Mouse (Mus musculus): ENCODE data around the gene Mtx1.
"Not testable (repeated sequence)": the region's sequence is repeated elsewhere in the genome, so short reads cannot be mapped to it uniquely, and the experiment has no call there.

Mtx1 gene

DNA sequence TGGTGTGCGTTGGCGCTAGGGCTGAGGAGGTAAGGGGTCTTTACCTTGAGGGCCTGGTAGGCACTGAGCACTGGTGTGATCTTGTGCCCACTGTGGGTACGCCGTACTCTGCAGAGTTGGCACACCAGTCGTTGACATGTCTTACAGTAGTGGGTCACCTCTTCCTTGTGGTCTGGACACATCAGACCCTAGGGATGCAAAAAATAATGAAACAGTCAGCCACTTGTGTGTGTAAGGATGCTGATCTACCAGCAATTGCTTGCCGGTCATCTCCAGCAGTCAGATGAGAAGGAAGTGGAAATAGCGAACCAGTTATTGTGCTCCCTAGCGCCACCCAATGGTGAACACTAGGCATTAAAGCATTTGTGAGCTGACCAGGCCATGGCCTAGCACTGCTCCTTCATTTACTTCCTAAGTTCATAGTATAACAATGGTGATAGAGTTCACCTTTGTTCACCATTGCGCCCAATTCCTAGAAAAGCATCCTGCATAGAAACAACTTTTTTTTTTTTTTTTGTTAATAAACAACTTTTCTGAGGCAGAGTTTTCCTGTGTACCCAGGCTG lies 15.5 kb upstream of the Mtx1 start:
- DNase-seq (ENCODE audit: low read depth) = no peak

DNA sequence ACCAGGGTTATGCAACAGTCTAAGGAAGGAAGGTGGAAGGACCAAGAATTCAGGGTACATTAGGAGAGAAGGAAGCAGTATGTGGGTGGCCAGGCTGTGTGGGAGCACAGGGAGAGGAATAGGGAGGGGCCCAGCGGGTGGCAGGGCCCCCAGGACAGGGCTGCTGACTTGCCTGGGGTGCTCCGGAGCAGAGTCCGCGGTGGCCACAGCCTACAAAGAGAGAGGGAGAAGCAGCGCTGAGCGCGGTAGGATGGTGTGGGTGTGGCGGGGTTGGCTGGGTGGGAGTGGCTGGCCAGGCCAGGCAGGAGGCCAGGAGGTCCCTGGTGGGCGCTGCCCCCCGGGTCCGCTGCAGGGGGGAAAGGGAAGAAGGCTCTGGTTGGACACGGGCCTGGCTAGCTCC lies 11.6 kb upstream of the Mtx1 start:
- DNase-seq (ENCODE audit: low read depth) = no peak

- DNase-seq (ENCODE audit: low read depth) = no peak
Measured at GRCm38 (mm10) chr3:89237682-89238081, 10.8 kb upstream of the Mtx1 start.

DNA sequence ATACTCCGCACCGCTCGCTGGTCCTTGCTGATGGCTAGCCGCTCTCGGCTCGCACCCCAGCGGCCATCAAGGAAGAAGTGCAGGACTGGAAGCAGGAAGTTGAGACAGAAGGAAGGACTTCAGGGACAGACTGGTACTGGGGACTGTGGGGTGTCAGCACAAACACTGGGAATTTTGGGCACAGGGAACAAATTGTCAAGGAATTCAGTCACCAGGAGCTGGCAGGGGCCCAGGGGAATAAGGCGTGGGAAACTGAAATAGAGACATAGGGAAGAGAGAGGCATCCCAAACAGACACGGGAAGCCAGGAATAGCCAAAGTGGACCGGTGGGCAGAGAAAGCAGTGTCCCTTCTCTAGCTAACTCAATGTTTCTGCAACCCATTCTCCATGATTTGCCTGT lies 9.6 kb upstream of the Mtx1 start:
- DNase-seq (ENCODE audit: low read depth) = no peak

DNA sequence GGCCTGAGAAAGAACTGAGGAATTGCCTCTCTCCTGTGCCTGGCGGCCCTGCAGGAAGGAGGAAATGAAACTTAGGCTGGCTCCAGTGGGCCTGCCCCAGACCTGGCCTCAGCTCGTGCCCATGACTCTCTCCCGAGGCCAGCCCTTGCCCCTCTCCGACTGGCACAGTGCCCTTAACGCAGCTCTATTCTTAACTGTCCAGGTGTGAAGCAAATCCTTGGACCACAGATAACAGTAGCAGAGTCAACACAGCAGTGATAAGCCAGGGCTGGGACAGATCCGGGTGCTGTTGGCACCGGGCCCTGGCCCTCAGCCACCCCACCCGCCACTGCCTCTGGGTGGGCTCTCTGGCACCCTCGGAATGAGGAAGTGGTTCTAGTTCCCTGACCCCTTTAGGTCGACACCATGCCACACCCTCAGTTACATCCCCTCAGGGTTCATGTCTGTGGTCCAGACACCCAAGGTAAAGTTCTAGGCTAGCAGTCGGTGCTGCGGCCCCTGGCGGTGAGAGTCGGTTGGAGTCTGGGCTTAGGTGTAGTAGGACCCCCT lies 6.7 kb upstream of the Mtx1 start:
- DNase-seq (ENCODE audit: low read depth) = no peak

GRCm38 (mm10) chr3:89232614-89233013 lies 5.7 kb upstream of the Mtx1 start:
- no peak for DNase-seq (ENCODE audit: low read depth)

- DNase-seq (ENCODE audit: low read depth) = no peak
Measured at GRCm38 (mm10) chr3:89231772-89232275, 4.9 kb upstream of the Mtx1 start.

- DNase-seq (ENCODE audit: low read depth) = no peak
Measured at GRCm38 (mm10) chr3:89231345-89231744, 4.5 kb upstream of the Mtx1 start.

DNA sequence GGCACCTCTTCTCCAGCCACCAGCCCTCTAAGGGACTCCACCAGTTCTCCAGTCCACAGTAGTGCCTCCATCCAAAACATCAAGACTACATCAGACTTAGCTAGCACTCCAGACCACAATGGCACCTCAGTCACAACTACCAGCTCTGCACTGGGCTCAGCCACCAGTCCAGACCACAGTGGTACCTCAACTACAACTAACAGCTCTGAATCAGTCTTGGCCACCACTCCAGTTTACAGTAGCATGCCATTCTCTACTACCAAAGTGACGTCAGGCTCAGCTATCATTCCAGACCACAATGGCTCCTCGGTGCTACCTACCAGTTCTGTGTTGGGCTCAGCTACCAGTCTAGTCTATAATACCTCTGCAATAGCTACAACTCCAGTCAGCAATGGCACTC lies 3.7 kb upstream of the Mtx1 start:
- no peak for DNase-seq (ENCODE audit: low read depth)

GRCm38 (mm10) chr3:89229276-89229675 lies 2.4 kb upstream of the Mtx1 start:
- no peak for DNase-seq (ENCODE audit: low read depth)

- DNase-seq (ENCODE audit: low read depth) = no peak
Measured at GRCm38 (mm10) chr3:89228836-89229235, 1.9 kb upstream of the Mtx1 start, which contains the start of gene Muc1. TSS of gene Muc1 (plus strand) at chr3:89229057.

DNA sequence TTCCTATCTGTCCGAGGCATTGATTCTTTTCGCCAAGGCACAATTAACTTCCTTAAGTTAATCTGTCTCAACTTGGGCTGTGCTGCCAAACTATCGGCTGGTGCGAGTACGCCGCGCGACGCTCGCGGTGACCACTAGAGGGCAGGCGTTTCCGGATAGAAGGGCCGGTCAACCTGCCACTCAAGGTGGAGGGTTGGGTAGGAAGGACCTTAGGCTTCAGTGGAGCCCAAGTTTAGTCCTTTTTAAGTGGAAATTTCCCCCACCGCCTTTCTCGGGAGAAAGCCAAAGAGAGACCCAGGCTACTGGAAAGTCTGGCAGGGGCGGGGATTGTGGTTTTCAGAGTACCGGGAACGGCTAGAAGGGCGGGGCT lies 1.3 kb upstream of the Mtx1 start:
- DNase-seq (ENCODE audit: low read depth) = peak; percentile 74

DNA sequence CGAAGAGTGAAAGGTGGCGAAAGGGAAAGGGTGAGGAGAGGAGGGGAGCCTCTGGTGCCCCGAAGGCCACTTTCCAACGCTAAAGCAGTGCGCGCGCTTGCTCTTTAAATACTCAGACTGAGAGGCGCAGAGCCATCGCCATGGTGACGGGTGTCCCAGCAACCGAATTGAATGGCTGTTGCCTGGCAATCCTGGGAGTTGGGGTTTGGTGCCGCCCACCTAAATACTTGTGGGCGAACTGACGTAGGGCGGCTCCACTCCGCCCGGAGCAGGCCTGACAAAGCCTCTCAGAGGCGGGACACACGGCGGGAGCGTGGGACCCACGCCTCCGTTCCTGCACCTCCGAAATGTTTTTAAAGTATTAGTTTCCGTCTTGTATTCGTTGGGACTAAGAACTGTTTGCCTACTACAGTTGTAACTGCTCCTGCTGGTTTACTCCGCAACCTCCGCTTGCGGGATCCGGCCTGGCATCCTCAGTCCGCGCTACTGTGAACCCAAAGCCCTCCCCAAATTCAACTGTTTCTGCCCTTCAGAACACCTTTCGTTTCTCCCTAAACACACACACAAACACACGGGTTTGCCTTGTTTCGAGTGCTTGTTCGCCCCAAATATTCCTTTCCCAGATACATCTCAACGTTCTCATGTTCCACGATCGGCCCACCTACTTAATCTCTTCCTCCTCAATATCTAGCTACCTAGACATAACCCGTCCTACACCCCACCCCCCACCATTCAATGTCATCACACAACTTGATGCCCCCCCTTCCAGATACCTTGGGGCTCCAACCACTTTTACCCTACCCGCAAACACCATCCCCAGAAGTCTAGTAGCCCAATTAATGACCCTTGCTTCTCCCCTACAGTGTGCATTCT lies 655 bp upstream of the Mtx1 start:
- DNase-seq (ENCODE audit: low read depth) = peak; percentile 72

GRCm38 (mm10) chr3:89226361-89226760 lies 527 bp downstream of the Mtx1 start:
- DNase-seq (ENCODE audit: low read depth) = no peak

DNA sequence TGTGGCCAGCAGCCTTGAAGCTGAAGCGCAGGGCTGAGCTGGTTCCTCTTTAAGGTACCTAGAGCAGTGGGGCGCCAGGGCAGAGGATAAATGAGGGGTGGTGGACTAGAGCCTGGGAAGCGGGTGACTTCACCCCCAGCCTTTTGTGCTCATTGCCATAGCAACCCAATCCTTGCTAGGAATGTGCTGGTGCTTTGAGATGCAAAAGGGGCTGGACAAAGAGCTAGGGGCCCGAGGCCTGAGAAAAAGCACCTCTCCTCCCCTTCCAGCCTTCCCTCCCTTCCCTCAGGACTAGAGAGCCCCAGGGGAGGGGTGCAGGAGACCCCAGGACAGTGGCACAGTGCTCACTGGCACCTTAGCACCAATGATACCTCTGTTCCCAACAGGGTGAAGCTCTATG lies 970 bp downstream of the Mtx1 start:
- no peak for DNase-seq (ENCODE audit: low read depth)

- DNase-seq (ENCODE audit: low read depth) = no peak
Measured at GRCm38 (mm10) chr3:89225321-89225815, 1.5 kb downstream of the Mtx1 start.

GRCm38 (mm10) chr3:89224796-89225195 lies 2.1 kb downstream of the Mtx1 start:
- no peak for DNase-seq (ENCODE audit: low read depth)

GRCm38 (mm10) chr3:89221167-89221566 lies 5.7 kb downstream of the Mtx1 start:
- DNase-seq (ENCODE audit: low read depth) = no peak

- DNase-seq (ENCODE audit: low read depth) = no peak
Measured at GRCm38 (mm10) chr3:89219546-89219945, 7.3 kb downstream of the Mtx1 start.

- no peak for DNase-seq (ENCODE audit: low read depth)
Measured at GRCm38 (mm10) chr3:89218271-89218670, 8.6 kb downstream of the Mtx1 start.

GRCm38 (mm10) chr3:89216407-89216806 lies 10.5 kb downstream of the Mtx1 start:
- DNase-seq (ENCODE audit: low read depth) = not testable (repeated sequence)

GRCm38 (mm10) chr3:89215853-89216252 lies 11.0 kb downstream of the Mtx1 start:
- peak; percentile 90 for DNase-seq (ENCODE audit: low read depth)

Measured in c-Kit-positive CD71-positive TER-119-negative erythroid progenitor cells, embryonic 14.5 days (primary cell).